Mouse (Mus musculus) adrenal gland, adult (tissue): ENCODE measurements around the gene Cyren.

Source experiments
- DNase-seq, 2 experiments: peaks; one replicate each; pipeline ENCODE4 v3.0.0; 2022 to 2023; ENCODE audit warnings: low spot score in 1 of 2; ENCODE audit not compliant: inconsistent age in 2 of 2

The Cyren gene

DNA sequence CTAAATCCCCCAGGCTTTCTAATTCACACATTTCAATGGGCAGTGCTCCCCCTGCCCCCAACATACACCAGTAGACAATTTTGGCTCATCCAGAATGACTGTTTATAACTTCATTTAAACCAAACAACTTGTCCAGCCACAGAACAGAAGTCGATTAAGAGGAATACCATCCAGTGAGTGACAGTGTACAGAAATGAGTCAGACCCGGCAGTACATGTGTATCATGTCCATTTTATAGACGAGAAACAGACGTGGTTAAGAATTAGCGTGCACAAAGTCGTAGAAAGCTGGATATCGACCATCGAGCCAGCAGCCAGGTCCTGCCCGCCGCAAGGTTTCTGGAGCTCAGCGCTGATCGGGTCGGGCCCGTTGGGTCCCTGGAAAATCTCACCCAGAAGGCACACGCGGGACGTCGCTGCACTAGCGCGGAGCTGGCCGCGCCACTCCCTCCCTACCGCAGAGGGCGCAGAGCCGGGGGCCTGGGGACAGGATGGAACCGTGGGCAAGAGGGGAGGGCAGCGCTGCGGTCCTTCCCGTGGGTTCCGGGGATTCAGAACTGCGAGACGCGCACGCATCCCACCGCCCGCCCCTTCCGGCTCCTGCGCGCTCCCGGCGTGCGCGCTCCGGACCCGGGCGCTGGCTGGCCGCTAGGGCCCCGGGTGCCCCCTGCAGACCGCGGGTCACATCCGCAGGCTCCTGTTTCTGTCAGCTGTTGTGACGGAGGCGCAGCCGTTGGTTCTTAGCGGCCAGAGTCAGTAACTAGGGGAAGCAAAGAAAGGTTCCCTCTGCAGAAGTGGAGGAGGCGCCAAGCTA, at the start of gene Cyren:
Gene Cyren, minus strand, starts transcription at position 552 of the 813 bp plus-strand sequence.
- peak; percentile 97 for DNase-seq

GRCm38 (mm10) chr6:34927594-34927993, 49.7 kb upstream of the Cyren start:
- no peak for DNase-seq

- peak; percentile 58 to 90 for DNase-seq
Observed at GRCm38 (mm10) chr6:34927156-34927555, 49.3 kb upstream of the Cyren start.

DNA sequence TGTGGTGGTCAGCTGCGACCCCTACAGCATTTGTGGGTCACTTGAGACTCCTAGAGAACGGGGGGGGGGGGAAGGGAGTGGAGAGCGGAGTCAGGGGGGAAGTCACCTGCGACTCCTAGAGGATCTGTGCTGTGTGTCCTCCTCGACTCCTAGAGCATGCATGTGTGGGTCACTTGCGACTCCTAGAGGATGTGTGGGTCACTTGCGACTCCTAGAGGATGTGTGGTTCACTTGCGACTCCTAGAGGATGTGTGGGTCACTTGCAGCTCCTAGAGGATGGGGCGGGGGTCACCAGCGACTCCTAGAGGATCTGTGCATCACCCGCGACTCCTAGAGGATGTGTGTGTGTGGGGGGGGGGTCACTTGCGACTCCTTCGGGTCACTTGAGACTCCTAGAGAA, 44.1 kb upstream of the Cyren start:
- DNase-seq, result peak; percentile 29 to 67

- DNase-seq, result no peak
Observed at GRCm38 (mm10) chr6:34920631-34921030, 42.8 kb upstream of the Cyren start.

GRCm38 (mm10) chr6:34919956-34920355, 42.1 kb upstream of the Cyren start, which contains the start of gene Stra8:
Stra8 (plus strand) TSS chr6:34920163.
- no peak for DNase-seq

DNA sequence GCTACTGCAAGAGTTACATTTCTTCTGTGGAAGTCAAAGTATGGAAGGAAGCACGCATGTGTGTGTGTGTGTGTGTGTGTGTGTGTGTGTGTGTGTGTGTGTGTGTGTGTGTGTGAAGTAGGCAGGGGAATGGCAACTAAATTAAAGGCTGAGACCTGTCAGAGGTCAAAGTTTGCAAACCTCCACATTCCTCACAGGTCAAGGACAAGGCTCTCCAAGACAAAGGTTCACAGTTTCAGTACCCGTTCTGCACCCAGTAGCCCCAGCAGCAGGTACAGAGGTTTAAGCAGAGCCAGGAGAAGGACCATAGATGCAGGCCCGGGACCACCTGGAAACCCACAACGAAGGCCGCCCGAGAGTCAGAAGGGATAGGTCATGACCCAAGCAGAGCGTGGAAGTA, 41.3 kb upstream of the Cyren start:
- no peak for DNase-seq

DNA sequence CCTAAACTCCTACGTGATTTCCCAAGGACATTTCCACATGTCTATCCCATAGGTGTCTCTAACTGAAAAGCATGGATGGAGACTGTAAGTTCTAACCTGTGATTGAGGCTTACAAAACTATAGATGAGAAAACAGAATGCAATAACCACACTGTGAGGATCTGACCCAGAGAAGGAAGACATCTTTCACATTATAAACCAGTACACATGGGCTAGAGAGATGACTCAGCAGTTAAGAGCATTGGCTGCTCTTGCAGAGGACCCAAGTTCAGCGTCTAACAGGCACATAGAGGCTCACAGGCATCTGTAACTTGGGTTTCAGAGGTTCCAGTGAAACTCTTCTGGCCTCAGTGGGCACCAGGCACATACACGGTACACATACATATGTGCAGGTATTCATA, 36.6 kb upstream of the Cyren start:
- no peak for DNase-seq

- no peak for DNase-seq
Observed at GRCm38 (mm10) chr6:34913341-34914040, 35.6 kb upstream of the Cyren start.

GRCm38 (mm10) chr6:34910371-34911219, 32.7 kb upstream of the Cyren start, which contains the start of gene Wdr91:
Wdr91 (minus strand) TSS chr6:34910876.
- DNase-seq, result peak; percentile 93 to 98

DNA sequence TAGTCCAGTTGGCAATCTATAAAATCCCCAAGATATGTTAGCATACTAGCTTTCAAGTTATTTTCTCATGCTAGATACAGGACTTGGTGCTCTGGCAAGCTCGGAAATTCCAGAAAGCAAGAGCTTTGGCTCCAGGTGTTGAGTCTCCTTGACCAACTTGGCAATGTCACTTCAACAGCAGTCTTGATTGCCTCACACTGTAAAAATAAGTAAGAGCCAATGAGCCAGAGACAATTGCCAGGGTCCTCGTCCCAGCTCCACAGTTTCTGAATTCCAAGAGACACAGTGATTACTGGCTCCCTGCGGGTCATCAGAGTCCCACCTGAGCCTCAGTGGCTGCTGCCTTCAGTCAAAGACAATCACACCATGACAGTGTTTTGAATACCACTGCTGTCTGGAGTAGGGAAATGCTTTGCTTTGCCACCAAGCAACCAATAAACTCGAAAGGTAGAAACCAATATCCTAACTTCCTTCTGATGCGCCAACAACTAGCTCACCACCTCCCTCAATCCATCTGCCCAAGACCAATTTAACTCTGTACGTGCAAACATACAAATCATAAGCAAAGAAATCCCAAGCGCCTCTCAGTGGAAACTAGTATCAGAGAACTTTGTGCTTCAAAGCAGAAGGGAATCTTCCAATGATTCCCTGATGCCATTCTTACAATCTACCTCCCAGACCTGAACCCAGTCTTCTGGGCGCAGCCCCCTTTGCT, 31.9 kb upstream of the Cyren start:
- peak in 1 of 2 experiments; percentile 41 for DNase-seq

DNA sequence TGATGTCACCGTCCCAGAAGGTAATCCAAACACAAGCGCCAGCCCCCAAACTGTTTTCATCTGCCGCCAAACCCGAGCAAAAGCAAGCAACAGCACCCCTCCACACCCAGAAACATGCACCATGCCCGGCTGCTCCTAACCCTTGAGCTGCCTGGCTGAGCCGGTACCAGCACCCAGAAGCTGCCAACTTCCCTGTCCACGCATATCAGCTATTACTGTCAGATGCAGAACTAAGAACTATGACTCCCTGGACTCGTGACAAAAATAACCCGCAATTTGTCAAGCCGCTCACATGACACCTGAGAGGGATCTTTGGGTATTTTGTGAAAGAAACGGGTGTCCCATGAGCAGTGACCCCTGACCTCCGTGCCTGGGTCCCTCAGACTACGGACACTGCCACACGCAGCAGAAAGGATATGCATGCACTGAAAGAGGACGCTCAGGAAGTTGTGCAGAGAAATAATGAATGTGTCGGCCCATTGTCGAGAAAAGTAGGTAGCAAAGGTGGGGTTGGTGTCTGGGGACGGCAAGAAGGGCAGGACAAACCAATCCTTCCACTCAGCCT, 29.9 kb upstream of the Cyren start:
- DNase-seq, result no peak

DNA sequence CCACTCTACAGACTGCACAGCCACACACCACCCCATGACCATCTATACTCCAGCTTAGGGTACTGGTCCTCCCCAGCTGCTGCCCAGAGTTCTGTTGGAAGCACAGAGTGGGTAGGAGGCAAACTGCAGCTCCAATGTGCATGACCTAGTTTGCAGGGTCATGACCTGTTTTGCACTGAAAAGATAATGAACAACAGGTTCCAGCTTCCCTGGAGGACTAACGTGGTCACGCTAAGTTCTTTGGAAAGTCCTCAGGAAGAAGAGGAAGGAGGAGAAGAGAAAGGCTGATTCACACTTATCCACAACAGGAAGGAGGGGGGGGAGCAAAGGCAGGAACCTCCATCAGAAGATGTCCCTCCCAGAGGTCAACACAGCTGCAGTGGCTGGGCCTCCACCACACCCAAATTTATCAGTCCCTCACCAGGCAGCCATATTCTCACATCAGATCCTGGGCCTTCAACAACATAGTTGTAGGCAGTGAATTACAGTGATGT, 29.3 kb upstream of the Cyren start:
- DNase-seq, result no peak

GRCm38 (mm10) chr6:34906661-34907060, 28.8 kb upstream of the Cyren start:
- no peak for DNase-seq

- no peak for DNase-seq
Observed at GRCm38 (mm10) chr6:34906125-34906524, 28.3 kb upstream of the Cyren start.

GRCm38 (mm10) chr6:34904361-34904760, 26.5 kb upstream of the Cyren start:
- no peak for DNase-seq

DNA sequence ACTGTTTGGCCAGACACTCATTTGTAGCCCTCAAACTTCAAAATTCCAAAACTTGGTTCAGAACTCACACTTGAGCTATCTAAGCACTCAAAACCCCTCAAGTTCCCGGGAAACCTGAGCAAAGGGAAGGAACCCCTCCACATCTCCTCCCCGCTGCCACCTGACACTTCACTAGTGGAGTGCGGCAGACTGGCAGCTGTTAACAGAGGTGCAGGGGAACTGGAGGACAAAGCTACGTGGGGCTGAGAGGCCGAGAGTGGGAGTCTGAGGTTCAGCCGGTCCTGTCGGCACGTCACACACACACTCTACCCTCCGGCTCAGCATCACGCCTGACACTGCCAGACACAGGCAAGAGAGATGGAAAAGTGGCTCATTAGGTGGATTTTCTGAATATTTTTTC, 26.0 kb upstream of the Cyren start:
- no peak for DNase-seq

- DNase-seq, result no peak
Observed at GRCm38 (mm10) chr6:34903441-34903840, 25.6 kb upstream of the Cyren start.

DNA sequence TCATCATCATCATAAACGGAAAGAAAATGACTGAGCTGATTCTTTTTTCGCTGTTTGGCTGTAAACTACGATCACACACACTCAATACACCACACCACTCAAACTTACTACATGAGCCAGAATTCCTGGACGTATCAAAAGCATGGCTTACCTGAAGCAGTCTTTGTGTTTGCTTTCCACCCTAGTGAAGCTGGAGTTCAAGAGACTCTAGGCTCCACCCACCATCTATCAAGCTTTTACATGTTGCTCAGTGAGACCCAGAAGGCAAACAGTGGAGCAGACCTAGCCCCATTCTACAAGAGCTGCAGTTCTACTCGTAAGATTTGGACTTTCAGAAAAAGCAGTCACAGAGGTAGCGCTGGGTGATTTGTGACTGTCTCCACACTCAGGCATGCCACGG, 24.7 kb upstream of the Cyren start:
- no peak for DNase-seq

DNA sequence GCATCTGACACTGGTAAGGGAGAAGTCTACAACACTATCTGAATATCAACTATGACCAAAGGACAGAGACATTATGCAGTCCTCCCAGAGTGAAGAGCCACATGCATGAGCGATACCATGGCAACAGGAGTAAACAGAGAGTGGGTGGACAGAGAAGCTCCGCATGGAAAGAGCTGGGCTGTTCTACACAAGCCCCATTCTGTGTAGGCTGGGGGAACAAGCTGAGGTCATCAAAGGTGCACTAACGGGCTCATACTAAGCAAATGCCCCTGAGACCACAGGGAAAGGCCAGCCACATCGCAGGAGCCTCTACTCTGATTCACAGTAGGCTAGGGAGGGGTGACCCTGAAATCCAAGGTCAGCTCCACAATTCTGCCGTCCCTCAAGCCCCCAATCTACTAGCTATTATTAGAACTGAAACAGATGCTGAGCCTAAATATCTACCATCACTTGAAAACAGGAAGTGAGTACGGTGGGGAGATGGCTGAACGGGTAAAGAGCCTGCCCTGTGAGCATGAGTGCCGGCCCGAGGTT, 24.1 kb upstream of the Cyren start:
- peak in 1 of 2 experiments; percentile 48 for DNase-seq
